29 mouse cellular contexts compared by ENCODE assay signal in the genomic region with DNA sequence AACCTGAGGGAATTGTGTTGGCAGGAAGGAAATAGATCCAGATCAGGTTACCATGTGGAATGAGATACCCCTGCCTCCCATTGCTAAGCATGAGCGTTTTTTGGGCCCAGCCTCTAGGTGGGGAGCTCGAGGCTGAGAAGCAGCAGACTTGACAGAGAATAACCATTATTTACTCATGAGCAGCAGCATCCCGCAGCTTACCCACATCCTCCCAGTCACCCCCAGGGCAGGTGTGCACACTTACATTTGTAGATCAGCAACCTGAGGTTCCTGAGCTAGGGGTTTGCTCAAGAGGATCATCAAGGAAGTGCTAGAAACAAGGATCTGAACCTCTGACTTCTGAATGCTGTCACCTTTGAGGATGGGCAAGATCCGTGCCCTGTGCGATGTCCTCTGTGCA. TPM values are rescaled to one million over a fixed set of nuclear protein-coding genes. Genes with fewer than 3 reads are reported as not detected.
DNase-seq lines count a peak whose midpoint lies in the region; ATAC-seq and TF ChIP-seq lines count a peak whose summit lies in the region.
"Had no signal": no experiment of that assay in that cellular context is flagged by ENCODE, and none has a peak within 500 bp of the region (broad histone marks: within the 10 kb centered on the region; RNA-seq: fewer than 3 reads in every experiment).

No protein-coding gene starts in this region.

- no peak for TF ChIP-seq CTCF in testis, adult 2 months (IDR thresholded peaks at IDR 0.05; ENCODE audit: control insufficient read depth, insufficient read depth, insufficient replicate concordance, low read depth, low read length)

- H3K27ac ChIP-seq in testis, adult 2 months (ENCODE audit: control insufficient read depth, insufficient read depth, low read depth, low read length), result no peak overlapping the region
- no peak overlapping the region for H3K27ac ChIP-seq in kidney, embryonic 14.5 days (ENCODE audit: low read depth, low read length)
- H3K27ac ChIP-seq: embryonic facial prominence, embryonic 15.5 days; limb, embryonic 13.5 days; liver, embryonic 12.5 days; neural tube, embryonic 15.5 days had no signal

- H3K36me3 ChIP-seq in testis, adult 2 months (ENCODE audit: control insufficient read depth, insufficient read depth, low read length), result no peaks in the 10 kb centered on the region
- no peaks in the 10 kb centered on the region for H3K36me3 ChIP-seq in kidney, embryonic 14.5 days (ENCODE audit: control insufficient read depth, insufficient read depth, low read length)
- H3K36me3 ChIP-seq: embryonic facial prominence, embryonic 15.5 days; heart, embryonic 12.5 days; limb, embryonic 13.5 days; liver, embryonic 12.5 days; neural tube, embryonic 15.5 days had no signal

- H3K4me1 ChIP-seq in testis, adult 2 months (ENCODE audit: control insufficient read depth, insufficient read depth, low read length), result 0 out of 2 replicates have a peak, but pooled peaks cover 2% of the 10 kb centered on the region
- H3K4me1 ChIP-seq in kidney, embryonic 14.5 days (ENCODE audit: control insufficient read depth, insufficient read depth, low read length), result peaks cover 6% of the 10 kb centered on the region; the same call in 1 of the 2 replicates
- H3K4me1 ChIP-seq: embryonic facial prominence, embryonic 15.5 days had no signal

- H3K4me3 ChIP-seq in testis, adult 2 months (ENCODE audit: control insufficient read depth, low read depth, low read length), result peak overlapping the region; percentile 11
- H3K4me3 ChIP-seq in kidney, embryonic 14.5 days (ENCODE audit: low read length), result no peak overlapping the region
- H3K4me3 ChIP-seq: embryonic facial prominence, embryonic 15.5 days; heart, embryonic 12.5 days; limb, embryonic 13.5 days; liver, embryonic 12.5 days; neural tube, embryonic 15.5 days had no signal

- no peak for TF ChIP-seq POLR2A in testis, adult 2 months (IDR thresholded peaks at IDR 0.05; ENCODE audit: control insufficient read depth, low read depth, low read length)

- ATAC-seq in kidney, embryonic 14.5 days (ENCODE audit: low FRiP score, low TSS enrichment), result no peak
- ATAC-seq: forebrain, embryonic 16.5 days had no signal

- WGBS in kidney, embryonic 14.5 days, result 57% methylated on average over 5 of the region's 5 CpGs

- H3K4me2 ChIP-seq in kidney, embryonic 14.5 days (replicated peaks; ENCODE audit: low read depth, low read length), result no peak overlapping the region
- H3K4me2 ChIP-seq: embryonic facial prominence, embryonic 15.5 days; heart, embryonic 12.5 days; limb, embryonic 13.5 days; liver, embryonic 12.5 days; midbrain, embryonic 11.5 days; neural tube, embryonic 15.5 days had no signal

- H3K9me3 ChIP-seq in kidney, embryonic 14.5 days (ENCODE audit: control insufficient read depth, low read length), result no peaks in the 10 kb centered on the region
- H3K9me3 ChIP-seq: embryonic facial prominence, embryonic 15.5 days; heart, embryonic 12.5 days; limb, embryonic 13.5 days; liver, embryonic 12.5 days; neural tube, embryonic 15.5 days had no signal

- H3K9ac ChIP-seq in kidney, embryonic 14.5 days (ENCODE audit: low read depth, low read length), result no peak overlapping the region
- H3K9ac ChIP-seq: embryonic facial prominence, embryonic 15.5 days; heart, embryonic 12.5 days; limb, embryonic 13.5 days; liver, embryonic 12.5 days; neural tube, embryonic 15.5 days had no signal

- H3K27me3 ChIP-seq in testis, adult 2 months (ENCODE audit: control insufficient read depth, insufficient read depth, low read length), result no peaks in the 10 kb centered on the region
- no peaks in the 10 kb centered on the region for H3K27me3 ChIP-seq in kidney, embryonic 14.5 days (ENCODE audit: control insufficient read depth, insufficient read depth, low read length)
- H3K27me3 ChIP-seq: embryonic facial prominence, embryonic 15.5 days; heart, embryonic 12.5 days; neural tube, embryonic 15.5 days had no signal

- DNase-seq in testis, postnatal 10 days (ENCODE audit: low spot score), result no peak
- DNase-seq in naive thymus-derived CD4-positive, alpha-beta T cell, adult 2 months (ENCODE audit: low read depth), result peak; percentile 81
- peak; percentile 74 for DNase-seq in thymus, postnatal 14 days
- no peak for DNase-seq in layer of hippocampus, adult 18-20 months (ENCODE audit: low spot score in 2 of 2)
- no peak for DNase-seq in cerebellum, postnatal 14 days
- DNase-seq: adrenal gland, postnatal 14 days; cerebellum, adult 2 months; gastrocnemius, postnatal 14 days; heart, adult 11 months; heart, postnatal 14 days; kidney, adult 18-20 months; kidney, postnatal 10 days; lung, adult 18-20 months; lung, postnatal 10 days had no signal

RNA-seq across cellular contexts. Expression of gene Glrp1, which starts 3.5 kb away (rescaled TPM):
- 1.6 and 1.7 TPM in 2 replicates for polyA plus RNA-seq in testis, adult 2 months (2012; rRNA removed)
- 0.11 TPM in 1 of 2 replicates, not detected in the other for polyA plus RNA-seq in kidney, embryonic 14.5 days (2014; fragmentation: Nextera tagmentation; extraction: Ambion mirVana)
- total RNA-seq in layer of hippocampus, adult 18-20 months (2021), result not detected
- total RNA-seq: adrenal gland, postnatal 14 days; gastrocnemius, postnatal 14 days; heart, postnatal 14 days; layer of hippocampus, postnatal 25 days; left cerebral cortex, postnatal 14 days; midbrain, postnatal 0 days had no signal
- polyA plus RNA-seq: forebrain, embryonic 16.5 days; hindbrain, embryonic 11.5 days; limb, embryonic 13.5 days; liver, embryonic 12.5 days; midbrain, embryonic 11.5 days; neural tube, embryonic 15.5 days; small intestine, adult 2 months; stomach, embryonic 14.5 days had no signal

Comparison
In these comparisons a context has a peak if more than half of its experiments do, and no peak if none do; other contexts are left out.
1. DNase-seq: peak in naive thymus-derived CD4-positive, alpha-beta T cell, adult 2 months (single experiment) and thymus, postnatal 14 days (single experiment); none in testis, postnatal 10 days (single experiment), layer of hippocampus, adult 18-20 months (0 of 2) and cerebellum, postnatal 14 days (0 of 2).